Mouse (Mus musculus) embryonic facial prominence, embryonic 12.5 days (tissue): Measurements from ENCODE around the gene Ldlrad1. TPM values are rescaled to one million over a fixed set of nuclear protein-coding genes. Genes with fewer than 3 reads are reported as not detected.

ENCODE experiments used
- ATAC-seq: fragments of 200-750 bp; cut with Nextera tagmentation; 2 replicates; pipeline ENCODE4 v1.8.0; 2017; ENCODE audit not compliant: insufficient number of reproducible peaks, insufficient read depth, low FRiP score, low TSS enrichment
- H3K27ac ChIP-seq: fragments of 300-500 bp; sonication (generic); 2 replicates; pipeline ENCODE4 v1.5.1; 2016; ENCODE audit warnings: mild to moderate bottlenecking
- H3K27me3 ChIP-seq: fragments of 300-500 bp; sonication (generic); 2 replicates; pipeline ENCODE4 v1.6.1; 2016; ENCODE audit warnings: mild to moderate bottlenecking, moderate library complexity
- H3K36me3 ChIP-seq: fragments of 300-500 bp; sonication (generic); 2 replicates; pipeline ENCODE4 v1.6.1; 2016; ENCODE audit warnings: mild to moderate bottlenecking
- H3K4me1 ChIP-seq: fragments of 300-500 bp; sonication (generic); 2 replicates; pipeline ENCODE4 v1.6.1; 2016
- H3K4me2 ChIP-seq: fragments of 300-500 bp; sonication (generic); replicated peaks from 2 replicates; pipeline ENCODE4 v1.6.1; 2016; ENCODE audit warnings: mild to moderate bottlenecking, moderate library complexity
- H3K4me3 ChIP-seq: fragments of 300-500 bp; sonication (generic); 2 replicates; pipeline ENCODE4 v1.5.1; 2016; ENCODE audit warnings: mild to moderate bottlenecking
- H3K9ac ChIP-seq: fragments of 300-500 bp; sonication (generic); 2 replicates; pipeline ENCODE4 v1.6.1; 2016; ENCODE audit warnings: mild to moderate bottlenecking, moderate library complexity
- H3K9me3 ChIP-seq: fragments of 300-500 bp; sonication (generic); 2 replicates; pipeline ENCODE4 v1.6.1; 2016; ENCODE audit warnings: mild to moderate bottlenecking, moderate library complexity
- WGBS: fragments of 180-500 bp; shearing (Covaris S2); methylation state at CpG from one replicate; pipeline ENCODE4 v1.1.7; 2016; 5-methylcytosine and 5-hydroxymethylcytosine counted together
- polyA plus RNA-seq: library from polyadenylated mRNA; unstranded; fragments of >200 nt; fragmentation: Nextera tagmentation; extraction: Ambion mirVana; gene quantifications from 2 replicates; pipeline ENCODE4 v1.2.1, GENCODE M21; 2016

Gene Ldlrad1
- polyA plus RNA-seq, 1 experiment from 2014 or later: not detected

- no peak overlapping the region for H3K9ac ChIP-seq
- 83% methylated on average over 5 of the region's 5 CpGs for WGBS
- H3K27me3 ChIP-seq: no peaks in the 10 kb centered on the region
- no peak overlapping the region for H3K4me2 ChIP-seq
- no peak overlapping the region for H3K4me3 ChIP-seq
- peaks cover 10% of the 10 kb centered on the region; the same call in 1 of the 2 replicates for H3K36me3 ChIP-seq
- H3K9me3 ChIP-seq: no peaks in the 10 kb centered on the region
- no peak overlapping the region for H3K27ac ChIP-seq
- no peaks in the 10 kb centered on the region for H3K4me1 ChIP-seq
- ATAC-seq: no peak
Observed at GRCm38 (mm10) chr4:107211936-107212335, 3.0 kb downstream of the Ldlrad1 start.

GRCm38 (mm10) chr4:107213279-107214011 is 4.5 kb downstream of the Ldlrad1 start:
- no peaks in the 10 kb centered on the region for H3K4me1 ChIP-seq
- 73% methylated on average over 12 of the region's 12 CpGs for WGBS
- H3K27ac ChIP-seq: no peak overlapping the region
- peaks cover 7% of the 10 kb centered on the region; the same call in 1 of the 2 replicates for H3K36me3 ChIP-seq
- H3K4me3 ChIP-seq: no peak overlapping the region
- no peaks in the 10 kb centered on the region for H3K9me3 ChIP-seq
- H3K4me2 ChIP-seq: no peak overlapping the region
- no peaks in the 10 kb centered on the region for H3K27me3 ChIP-seq
- no peak overlapping the region for H3K9ac ChIP-seq
- ATAC-seq: no peak

GRCm38 (mm10) chr4:107217574-107217973 is 8.6 kb downstream of the Ldlrad1 start:
- 82% methylated on average over 9 of the region's 9 CpGs for WGBS
- no peaks in the 10 kb centered on the region for H3K4me1 ChIP-seq
- no peak overlapping the region for H3K9ac ChIP-seq
- H3K27me3 ChIP-seq: no peaks in the 10 kb centered on the region
- H3K27ac ChIP-seq: no peak overlapping the region
- ATAC-seq: no peak
- no peaks in the 10 kb centered on the region for H3K9me3 ChIP-seq
- H3K36me3 ChIP-seq: no peaks in the 10 kb centered on the region
- H3K4me3 ChIP-seq: no peak overlapping the region
- no peak overlapping the region for H3K4me2 ChIP-seq

GRCm38 (mm10) chr4:107221524-107221923 is 12.5 kb downstream of the Ldlrad1 start:
- WGBS: 90% methylated on average over 5 of the region's 5 CpGs
- no peak overlapping the region for H3K27ac ChIP-seq
- H3K4me1 ChIP-seq: no peaks in the 10 kb centered on the region
- no peak overlapping the region for H3K4me3 ChIP-seq
- no peaks in the 10 kb centered on the region for H3K9me3 ChIP-seq
- no peaks in the 10 kb centered on the region for H3K36me3 ChIP-seq
- H3K27me3 ChIP-seq: no peaks in the 10 kb centered on the region
- no peak for ATAC-seq
- H3K9ac ChIP-seq: no peak overlapping the region
- H3K4me2 ChIP-seq: no peak overlapping the region

- no peak overlapping the region for H3K9ac ChIP-seq
- H3K27ac ChIP-seq: no peak overlapping the region
- H3K4me1 ChIP-seq: no peaks in the 10 kb centered on the region
- WGBS: 87% methylated on average over 11 of the region's 11 CpGs
- no peaks in the 10 kb centered on the region for H3K27me3 ChIP-seq
- no peak for ATAC-seq
- H3K9me3 ChIP-seq: no peaks in the 10 kb centered on the region
- no peaks in the 10 kb centered on the region for H3K36me3 ChIP-seq
- no peak overlapping the region for H3K4me2 ChIP-seq
- no peak overlapping the region for H3K4me3 ChIP-seq
Observed at GRCm38 (mm10) chr4:107223225-107224204, 14.5 kb downstream of the Ldlrad1 start.

GRCm38 (mm10) chr4:107226313-107226712 is 17.3 kb downstream of the Ldlrad1 start:
- H3K36me3 ChIP-seq: 0 out of 2 replicates have a peak, but pooled peaks cover 3% of the 10 kb centered on the region
- H3K4me3 ChIP-seq: no peak overlapping the region
- no peaks in the 10 kb centered on the region for H3K27me3 ChIP-seq
- no peak overlapping the region for H3K27ac ChIP-seq
- WGBS: 82% methylated on average over 2 of the region's 2 CpGs
- H3K4me2 ChIP-seq: no peak overlapping the region
- no peak overlapping the region for H3K9ac ChIP-seq
- H3K9me3 ChIP-seq: no peaks in the 10 kb centered on the region
- no peaks in the 10 kb centered on the region for H3K4me1 ChIP-seq
- ATAC-seq: no peak

- ATAC-seq: no peak
Observed at GRCm38 (mm10) chr4:107232219-107232618, 23.2 kb downstream of the Ldlrad1 start.

GRCm38 (mm10) chr4:107238253-107238652 is 29.3 kb downstream of the Ldlrad1 start:
- 93% methylated on average over 2 of the region's 2 CpGs for WGBS
- H3K4me3 ChIP-seq: no peak overlapping the region
- no peak for ATAC-seq
- H3K27ac ChIP-seq: no peak overlapping the region
- no peak overlapping the region for H3K9ac ChIP-seq
- H3K27me3 ChIP-seq: no peaks in the 10 kb centered on the region
- no peaks in the 10 kb centered on the region for H3K9me3 ChIP-seq
- no peaks in the 10 kb centered on the region for H3K4me1 ChIP-seq
- H3K4me2 ChIP-seq: no peak overlapping the region
- H3K36me3 ChIP-seq: peaks cover 82% of the 10 kb centered on the region

More at GRCm38 (mm10) chr4:107232219-107232618, 23.2 kb downstream of the Ldlrad1 start:
- Histone ChIP-seq H3K27ac (no peak overlapping the region), H3K4me1 (no peaks in the 10 kb centered on the region), H3K27me3 (no peaks in the 10 kb centered on the region), H3K9me3 (no peaks in the 10 kb centered on the region), H3K36me3 (peaks cover 42% of the 10 kb centered on the region), H3K4me3 (no peak overlapping the region), H3K4me2 (no peak overlapping the region), H3K9ac (no peak overlapping the region)
- WGBS: 61% methylated on average over 3 of the region's 3 CpGs

- Histone ChIP-seq H3K4me3 (no peak overlapping the region), H3K4me1 (peaks cover under 1% of the 10 kb centered on the region; the same call in 1 of the 2 replicates), H3K27me3 (no peaks in the 10 kb centered on the region), H3K9ac (no peak overlapping the region), H3K27ac (no peak overlapping the region), H3K36me3 (peaks cover 72% of the 10 kb centered on the region), H3K9me3 (no peaks in the 10 kb centered on the region), H3K4me2 (no peak overlapping the region)
- WGBS: 95% methylated on average over 6 of the region's 6 CpGs
- no peak for ATAC-seq
Observed at GRCm38 (mm10) chr4:107240196-107240595, 31.2 kb downstream of the Ldlrad1 start.

- Histone ChIP-seq H3K9me3 (no peaks in the 10 kb centered on the region), H3K4me3 (no peak overlapping the region), H3K4me1 (peaks cover 6% of the 10 kb centered on the region; the same call in 1 of the 2 replicates), H3K27me3 (no peaks in the 10 kb centered on the region), H3K4me2 (no peak overlapping the region), H3K36me3 (peaks cover 53% of the 10 kb centered on the region), H3K9ac (no peak overlapping the region), H3K27ac (no peak overlapping the region)
- WGBS: 76% methylated on average over 6 of the region's 6 CpGs
- ATAC-seq: no peak
Observed at GRCm38 (mm10) chr4:107243365-107244333, 34.7 kb downstream of the Ldlrad1 start.

- H3K27ac ChIP-seq: no peak overlapping the region
- H3K9me3 ChIP-seq: no peaks in the 10 kb centered on the region
- no peak overlapping the region for H3K4me3 ChIP-seq
- WGBS: 59% methylated on average over 2 of the region's 2 CpGs
- peaks cover 6% of the 10 kb centered on the region; the same call in 1 of the 2 replicates for H3K4me1 ChIP-seq
- ATAC-seq: no peak
- H3K4me2 ChIP-seq: no peak overlapping the region
- H3K9ac ChIP-seq: no peak overlapping the region
- H3K36me3 ChIP-seq: peaks cover 38% of the 10 kb centered on the region
- H3K27me3 ChIP-seq: no peaks in the 10 kb centered on the region
Observed at GRCm38 (mm10) chr4:107245368-107245767, 36.4 kb downstream of the Ldlrad1 start.
